Mouse (Mus musculus) erythroblast, embryonic 14.5 days (primary cell): ENCODE results near the gene Sbf2.

Experiments used
- GATA1 ChIP-seq: IDR thresholded peaks from 2 replicates; pipeline ENCODE4 v1.6.1; 2012; ENCODE audit warnings: low read length, inconsistent platforms, mixed read lengths
- TAL1 ChIP-seq: IDR thresholded peaks from 3 replicates; pipeline ENCODE4 v1.6.1; 2012; ENCODE audit warnings: low read length, inconsistent platforms, mixed read lengths

GRCm38 (mm10) chr7:110627486-110628272 is 13.0 kb upstream of the Sbf2 start, which contains the start of gene Adm:
- TF ChIP-seq GATA1 (no peak), TAL1 (no peak)
